Mouse (Mus musculus) brain, embryonic 14.5 days (tissue): ENCODE measurements around the gene Cdh18.

ENCODE experiments used
- CTCF ChIP-seq: fragments of 200-500 bp; IDR thresholded peaks from 2 replicates; pipeline ENCODE4 v1.5.1; 2012; ENCODE audit warnings: inconsistent platforms, mild to moderate bottlenecking, moderate library complexity, borderline replicate concordance; ENCODE audit not compliant: insufficient read depth, insufficient read length; ENCODE audit errors: extremely low read depth
- POLR2A ChIP-seq: fragments of 200-500 bp; IDR thresholded peaks from 2 replicates; pipeline ENCODE4 v1.6.1; 2012; ENCODE audit warnings: mild to moderate bottlenecking, inconsistent platforms, borderline replicate concordance; ENCODE audit not compliant: poor library complexity, insufficient read depth, insufficient read length, severe bottlenecking; ENCODE audit errors: extremely low read depth

- TF ChIP-seq CTCF, result no peak
- TF ChIP-seq POLR2A, result no peak
Observed at GRCm38 (mm10) chr15:22548711-22549271, at the start of gene Cdh18.
